Mouse (Mus musculus): ENCODE data around the gene Ccrl2. TPM values are rescaled to one million over a fixed set of nuclear protein-coding genes. Genes with fewer than 3 reads are reported as not detected.

Ccrl2 gene
- total and polyA plus RNA-seq, 3 experiments, result 5.3 to 13.0 (median 9.0) TPM

GRCm38 (mm10) chr9:111057544-111058370 is 438 bp upstream of the Ccrl2 start:
- Histone ChIP-seq H3K36me3 (replicated peaks in 1 of 2; ENCODE audit: control insufficient read depth in 1 of 2, insufficient read depth in 1 of 2, low read length in 1 of 2) (peaks cover 7 to 20% of the 10 kb centered on the region in 2 experiments), H3K9ac (ENCODE audit: insufficient read depth, low read depth) (no peak overlapping the region), H3K9me3 (replicated peaks; ENCODE audit: low read length) (no peaks in the 10 kb centered on the region), H3K79me2 (replicated peaks; ENCODE audit: control insufficient read depth, extremely low read depth, insufficient read depth, poor library complexity, severe bottlenecking) (no peaks in the 10 kb centered on the region), H3K4me3 (replicated peaks in 1 of 3; ENCODE audit: low read depth in 2 of 3, low read length in 2 of 3, poor library complexity in 1 of 3) (peak overlapping the region; percentile 61 to 65 (median 62)), H3K4me2 (ENCODE audit: insufficient read depth, low read depth, poor library complexity, severe bottlenecking) (peak overlapping the region; percentile 81), H3K27ac (ENCODE audit: insufficient read depth, low read depth) (peak overlapping the region; percentile 63), H3K4me1 (ENCODE audit: control insufficient read depth in 1 of 2, insufficient read depth in 2 of 2) (peaks cover 21 to 38% of the 10 kb centered on the region in 2 experiments), H3K27me3 (replicated peaks) (no peaks in the 10 kb centered on the region)
- TF ChIP-seq MYC (IDR thresholded peaks at IDR 0.05; ENCODE audit: low read depth, low read length) (0 out of 2 replicates have a peak, but pooled peaks have one; percentile 21), ETS1 (conservative IDR thresholded peaks at IDR 0.05; ENCODE audit: low read depth, low read length) (no peak), CHD1 (IDR thresholded peaks at IDR 0.05; ENCODE audit: low read depth, low read length) (peak; percentile 0; the same call in 1 of the 2 replicates), SMC3 (IDR thresholded peaks at IDR 0.05; ENCODE audit: low read depth, low read length) (no peak), UBTF (IDR thresholded peaks at IDR 0.05; ENCODE audit: low read depth, low read length) (no peak), RCOR1 (conservative IDR thresholded peaks at IDR 0.05; ENCODE audit: low read depth, low read length) (no peak), NELFE (IDR thresholded peaks at IDR 0.05; ENCODE audit: low read depth, low read length) (no peak), MEF2A (IDR thresholded peaks at IDR 0.05; ENCODE audit: borderline replicate concordance, low read depth, low read length) (no peak), MAZ (IDR thresholded peaks at IDR 0.05; ENCODE audit: low read depth, low read length) (no peak), NRF1 (IDR thresholded peaks at IDR 0.05; ENCODE audit: low read depth, low read length) (no peak), MXI1 (IDR thresholded peaks at IDR 0.05; ENCODE audit: low read depth, low read length) (no peak; the same call in 1 of the 2 replicates), IRF4 (IDR thresholded peaks at IDR 0.05; ENCODE audit: low read depth, low read length) (0 out of 2 replicates have a peak, but pooled peaks have one; percentile 26), GABPA (IDR thresholded peaks at IDR 0.05; ENCODE audit: insufficient replicate concordance, low read depth, low read length) (no peak), POLR2AphosphoS2 (IDR thresholded peaks at IDR 0.05; ENCODE audit: low read depth, low read length) (no peak), CHD2 (IDR thresholded peaks at IDR 0.05; ENCODE audit: low read length) (peak; percentile 37; the same call in 1 of the 2 replicates), KAT2A (IDR thresholded peaks at IDR 0.05; ENCODE audit: insufficient replicate concordance, low read length) (no peak), ZKSCAN1 (IDR thresholded peaks at IDR 0.05; ENCODE audit: borderline replicate concordance, low read depth, low read length) (no peak), POLR2A (IDR thresholded peaks at IDR 0.05; ENCODE audit: low read depth, low read length) (no peak), PAX5 (IDR thresholded peaks at IDR 0.05; ENCODE audit: low read length) (no peak), CTCF (conservative IDR thresholded peaks at IDR 0.05 in 1 of 2, IDR thresholded peaks at IDR 0.05 in 1 of 2; ENCODE audit: low read depth in 2 of 2, low read length in 2 of 2) (no peak), ELF1 (IDR thresholded peaks at IDR 0.05; ENCODE audit: low read depth, low read length) (no peak), USF2 (conservative IDR thresholded peaks at IDR 0.05; ENCODE audit: low read depth, low read length) (no peak), BHLHE40 (IDR thresholded peaks at IDR 0.05; ENCODE audit: low read depth, low read length) (peak; percentile 45; the same call in 1 of the 2 replicates), USF1 (IDR thresholded peaks at IDR 0.05; ENCODE audit: low read depth, low read length) (no peak), SIN3A (IDR thresholded peaks at IDR 0.05; ENCODE audit: low read length) (no peak), TCF12 (IDR thresholded peaks at IDR 0.05; ENCODE audit: low read depth, low read length) (0 out of 2 replicates have a peak, but pooled peaks have one; percentile 2), RAD21 (IDR thresholded peaks at IDR 0.05; ENCODE audit: low read depth, low read length) (no peak)
- in situ Hi-C loops (cut with MboI; ENCODE audit: low pct_ligation_motif_present, low pct_unique_long_range_greater_than_20kb, low sequenced_read_pairs) (no loop called here), dilution Hi-C loops (cut with MboI; ENCODE audit: extremely low pct_ligation_motif_present, extremely low pct_unique_long_range_greater_than_20kb, low sequenced_read_pairs) (no loop called here)
- no peak for DNase-seq (ENCODE audit: extremely low read depth)
